Mouse (Mus musculus): ENCODE results near the gene Sowahb.

The Sowahb gene

GRCm38 (mm10) chr5:93044584-93045370 is at the start of gene Sowahb:
Gene Sowahb (minus strand): TSS chr5:93045022.
- DNase-seq = peak; percentile 91

- peak; percentile 60 for DNase-seq
Measured at GRCm38 (mm10) chr5:93093638-93094527, 49.1 kb upstream of the Sowahb start.

GRCm38 (mm10) chr5:93092857-93093622 is 48.2 kb upstream of the Sowahb start, which contains the start of gene Sept11:
Gene Sept11 (plus strand): TSS chr5:93093437.
- DNase-seq = peak; percentile 96

GRCm38 (mm10) chr5:93092147-93092781 is 47.4 kb upstream of the Sowahb start:
- peak; percentile 56 for DNase-seq

- no peak for DNase-seq
Measured at GRCm38 (mm10) chr5:93091266-93091665, 46.4 kb upstream of the Sowahb start.

GRCm38 (mm10) chr5:93085900-93086299 is 41.1 kb upstream of the Sowahb start:
- DNase-seq = no peak

- peak; percentile 80 for DNase-seq
Measured at GRCm38 (mm10) chr5:93085015-93085598, 40.3 kb upstream of the Sowahb start.

GRCm38 (mm10) chr5:93079596-93079995 is 34.8 kb upstream of the Sowahb start:
- no peak for DNase-seq

GRCm38 (mm10) chr5:93077661-93078323 is 33.0 kb upstream of the Sowahb start:
- DNase-seq = no peak

GRCm38 (mm10) chr5:93060865-93061264 is 16.0 kb upstream of the Sowahb start:
- no peak for DNase-seq

GRCm38 (mm10) chr5:93053606-93054397 is 9.0 kb upstream of the Sowahb start:
- DNase-seq = no peak

GRCm38 (mm10) chr5:93051951-93052350 is 7.1 kb upstream of the Sowahb start:
- no peak for DNase-seq

- DNase-seq = no peak
Measured at GRCm38 (mm10) chr5:93051041-93051440, 6.2 kb upstream of the Sowahb start.

GRCm38 (mm10) chr5:93049971-93050370 is 5.1 kb upstream of the Sowahb start:
- no peak for DNase-seq

- DNase-seq = no peak
Measured at GRCm38 (mm10) chr5:93048481-93049240, 3.8 kb upstream of the Sowahb start.

- DNase-seq = no peak
Measured at GRCm38 (mm10) chr5:93046306-93046845, 1.6 kb upstream of the Sowahb start.

- DNase-seq = no peak
Measured at GRCm38 (mm10) chr5:93045371-93045714, 521 bp upstream of the Sowahb start.

- peak; percentile 53 for DNase-seq
Measured at GRCm38 (mm10) chr5:93043688-93044583, 886 bp downstream of the Sowahb start.

Data from kidney, postnatal 14 days (tissue).